Mouse (Mus musculus) CH12.LX (cell line): ENCODE data around the gene Nfix. TPM values are rescaled to one million over a fixed set of nuclear protein-coding genes. Genes with fewer than 3 reads are reported as not detected.

Experiments used
- DNase-seq: peaks from one replicate; pipeline ENCODE4 v3.0.0-alpha.2; 2013; ENCODE audit errors: extremely low read depth
- H3K27ac ChIP-seq: 2 replicates; pipeline ENCODE4 v1.5.1; 2012; ENCODE audit warnings: low read depth, mild to moderate bottlenecking, control low read depth, moderate library complexity; ENCODE audit not compliant: insufficient read depth
- H3K27me3 ChIP-seq: replicated peaks from 2 replicates; pipeline ENCODE3; 2012; ENCODE audit warnings: inconsistent platforms
- H3K36me3 ChIP-seq, 2 experiments: replicated peaks in 1 of 2; 2 replicates each; pipeline versions ENCODE3 to v1.6.1; 2012; ENCODE audit warnings: inconsistent platforms in 1 of 2, low read length in 1 of 2, mild to moderate bottlenecking in 1 of 2, mixed read lengths in 1 of 2, moderate library complexity in 1 of 2; ENCODE audit not compliant: control insufficient read depth in 1 of 2, insufficient read depth in 1 of 2
- H3K4me1 ChIP-seq, 2 experiments: 2 replicates each; pipeline ENCODE4 v1.6.1; 2012; ENCODE audit warnings: inconsistent platforms in 1 of 2, moderate library complexity in 1 of 2; ENCODE audit not compliant: insufficient read depth in 2 of 2, control insufficient read depth in 1 of 2
- H3K4me2 ChIP-seq: 2 replicates; pipeline ENCODE4 v1.6.1; 2012; ENCODE audit warnings: low read depth, mild to moderate bottlenecking, control low read depth; ENCODE audit not compliant: poor library complexity, insufficient read depth, severe bottlenecking
- H3K4me3 ChIP-seq, 3 experiments: fragments of 150-350 bp in 1 of 3; sonication (generic) in 1 of 3; replicated peaks in 1 of 3; 2 replicates each; pipeline versions ENCODE3 to v1.5.1; 2011 to 2012; ENCODE audit warnings: low read depth in 2 of 3, low read length in 2 of 3, mild to moderate bottlenecking in 2 of 3, moderate library complexity in 2 of 3, control low read depth in 1 of 3, improper control_type of control experiment in 1 of 3, inconsistent platforms in 1 of 3, mixed read lengths in 1 of 3; ENCODE audit not compliant: poor library complexity in 1 of 3
- H3K79me2 ChIP-seq: replicated peaks from 2 replicates; pipeline ENCODE4 v1.6.1; 2012; ENCODE audit warnings: mild to moderate bottlenecking, moderate library complexity; ENCODE audit not compliant: control insufficient read depth, poor library complexity, insufficient read depth, severe bottlenecking; ENCODE audit errors: extremely low read depth
- H3K9ac ChIP-seq: 2 replicates; pipeline ENCODE4 v1.6.1; 2012; ENCODE audit warnings: low read depth, mild to moderate bottlenecking, control low read depth, moderate library complexity; ENCODE audit not compliant: insufficient read depth
- H3K9me3 ChIP-seq: replicated peaks from 2 replicates; pipeline ENCODE3; 2012; ENCODE audit warnings: low read length, inconsistent platforms, mixed read lengths
- BHLHE40 ChIP-seq: IDR thresholded peaks from 2 replicates; pipeline ENCODE4 v1.6.1; 2011; ENCODE audit warnings: mild to moderate bottlenecking, low read depth, low read length, improper control_type of control experiment
- CHD1 ChIP-seq: IDR thresholded peaks from 2 replicates; pipeline ENCODE4 v1.6.1; 2012; ENCODE audit warnings: low read depth, low read length, improper control_type of control experiment, inconsistent platforms
- CHD2 ChIP-seq: IDR thresholded peaks from 2 replicates; pipeline ENCODE4 v1.6.1; 2011; ENCODE audit warnings: low read length, improper control_type of control experiment
- CTCF ChIP-seq, 2 experiments: IDR thresholded peaks in 1 of 2; conservative IDR thresholded peaks in 1 of 2; 2 replicates each; pipeline ENCODE4 v1.5.1; 2011 to 2012; ENCODE audit warnings: low read depth in 2 of 2, low read length in 2 of 2, improper control_type of control experiment in 1 of 2, inconsistent platforms in 1 of 2, mild to moderate bottlenecking in 1 of 2, moderate library complexity in 1 of 2
- E2F4 ChIP-seq: IDR thresholded peaks from 2 replicates; pipeline ENCODE4 v1.6.1; 2011; ENCODE audit warnings: low read depth, low read length, improper control_type of control experiment; ENCODE audit not compliant: insufficient replicate concordance
- ELF1 ChIP-seq: IDR thresholded peaks from 2 replicates; pipeline ENCODE4 v1.6.1; 2014; ENCODE audit warnings: low read depth, mild to moderate bottlenecking, inconsistent platforms, low read length, improper control_type of control experiment
- EP300 ChIP-seq: IDR thresholded peaks from 2 replicates; pipeline ENCODE4 v1.6.1; 2011; ENCODE audit warnings: low read length, improper control_type of control experiment
- ETS1 ChIP-seq: conservative IDR thresholded peaks from 2 replicates; pipeline ENCODE4 v1.6.1; 2012; ENCODE audit warnings: low read depth, mild to moderate bottlenecking, inconsistent platforms, low read length, improper control_type of control experiment, moderate library complexity
- GABPA ChIP-seq: IDR thresholded peaks from 2 replicates; pipeline ENCODE4 v1.6.1; 2012; ENCODE audit warnings: low read depth, low read length, improper control_type of control experiment, inconsistent platforms; ENCODE audit not compliant: insufficient replicate concordance
- HCFC1 ChIP-seq: IDR thresholded peaks from 2 replicates; pipeline ENCODE4 v1.6.1; 2012; ENCODE audit warnings: low read depth, mild to moderate bottlenecking, inconsistent platforms, low read length, improper control_type of control experiment
- IRF4 ChIP-seq: IDR thresholded peaks from 2 replicates; pipeline ENCODE4 v1.6.1; 2014; ENCODE audit warnings: low read depth, mild to moderate bottlenecking, inconsistent platforms, low read length, improper control_type of control experiment
- JUN ChIP-seq: IDR thresholded peaks from 2 replicates; pipeline ENCODE4 v1.6.1; 2011; ENCODE audit warnings: low read depth, mild to moderate bottlenecking, low read length, improper control_type of control experiment, moderate library complexity; ENCODE audit not compliant: insufficient read depth
- JUND ChIP-seq: conservative IDR thresholded peaks from 2 replicates; pipeline ENCODE4 v1.6.1; 2011; ENCODE audit warnings: low read depth, low read length, improper control_type of control experiment
- KAT2A ChIP-seq: IDR thresholded peaks from 2 replicates; pipeline ENCODE4 v1.6.1; 2012; ENCODE audit warnings: low read length, improper control_type of control experiment, inconsistent platforms; ENCODE audit not compliant: insufficient replicate concordance
- MAFK ChIP-seq: IDR thresholded peaks from 2 replicates; pipeline ENCODE4 v1.6.1; 2011; ENCODE audit warnings: low read length, improper control_type of control experiment; ENCODE audit not compliant: insufficient replicate concordance
- MAX ChIP-seq: IDR thresholded peaks from 2 replicates; pipeline ENCODE4 v1.6.1; 2011; ENCODE audit warnings: low read length, improper control_type of control experiment
- MAZ ChIP-seq: IDR thresholded peaks from 2 replicates; pipeline ENCODE4 v1.6.1; 2012; ENCODE audit warnings: low read depth, mild to moderate bottlenecking, inconsistent platforms, low read length, improper control_type of control experiment, moderate library complexity
- MEF2A ChIP-seq: IDR thresholded peaks from 2 replicates; pipeline ENCODE4 v1.6.1; 2014; ENCODE audit warnings: low read depth, mild to moderate bottlenecking, inconsistent platforms, low read length, improper control_type of control experiment, borderline replicate concordance
- MXI1 ChIP-seq: IDR thresholded peaks from 2 replicates; pipeline ENCODE4 v1.6.1; 2011; ENCODE audit warnings: mild to moderate bottlenecking, low read depth, low read length, improper control_type of control experiment
- MYC ChIP-seq: IDR thresholded peaks from 2 replicates; pipeline ENCODE4 v1.6.1; 2011; ENCODE audit warnings: low read depth, mild to moderate bottlenecking, improper control_type of control experiment, low read length
- NELFE ChIP-seq: IDR thresholded peaks from 2 replicates; pipeline ENCODE4 v1.6.1; 2011; ENCODE audit warnings: low read depth, low read length, improper control_type of control experiment
- NRF1 ChIP-seq: IDR thresholded peaks from 2 replicates; pipeline ENCODE4 v1.6.1; 2014; ENCODE audit warnings: low read depth, mild to moderate bottlenecking, inconsistent platforms, low read length, improper control_type of control experiment, moderate library complexity
- PAX5 ChIP-seq: IDR thresholded peaks from 2 replicates; pipeline ENCODE4 v1.6.1; 2012; ENCODE audit warnings: low read length, inconsistent platforms, mixed read lengths
- POLR2A ChIP-seq: IDR thresholded peaks from 2 replicates; pipeline ENCODE4 v1.6.1; 2011; ENCODE audit warnings: low read depth, mild to moderate bottlenecking, improper control_type of control experiment, low read length
- POLR2AphosphoS2 ChIP-seq: IDR thresholded peaks from 2 replicates; pipeline ENCODE4 v1.6.1; 2011; ENCODE audit warnings: low read depth, low read length, improper control_type of control experiment
- RAD21 ChIP-seq: IDR thresholded peaks from 2 replicates; pipeline ENCODE4 v1.6.1; 2011; ENCODE audit warnings: low read depth, mild to moderate bottlenecking, low read length, improper control_type of control experiment, moderate library complexity
- RCOR1 ChIP-seq: conservative IDR thresholded peaks from 2 replicates; pipeline ENCODE4 v1.6.1; 2012; ENCODE audit warnings: low read depth, mild to moderate bottlenecking, inconsistent platforms, low read length, improper control_type of control experiment
- SIN3A ChIP-seq: IDR thresholded peaks from 2 replicates; pipeline ENCODE4 v1.6.1; 2012; ENCODE audit warnings: low read length, improper control_type of control experiment, inconsistent platforms
- SMC3 ChIP-seq: IDR thresholded peaks from 2 replicates; pipeline ENCODE4 v1.6.1; 2011; ENCODE audit warnings: low read depth, low read length, improper control_type of control experiment
- TBP ChIP-seq: conservative IDR thresholded peaks from 2 replicates; pipeline ENCODE4 v1.6.1; 2011; ENCODE audit warnings: low read depth, low read length, improper control_type of control experiment
- TCF12 ChIP-seq: IDR thresholded peaks from 2 replicates; pipeline ENCODE4 v1.6.1; 2014; ENCODE audit warnings: low read depth, mild to moderate bottlenecking, inconsistent platforms, low read length, improper control_type of control experiment
- UBTF ChIP-seq: IDR thresholded peaks from 2 replicates; pipeline ENCODE4 v1.6.1; 2012; ENCODE audit warnings: low read depth, mild to moderate bottlenecking, inconsistent platforms, low read length, improper control_type of control experiment, moderate library complexity
- USF1 ChIP-seq: IDR thresholded peaks from 2 replicates; pipeline ENCODE4 v1.6.1; 2014; ENCODE audit warnings: low read depth, mild to moderate bottlenecking, inconsistent platforms, low read length, improper control_type of control experiment
- USF2 ChIP-seq: conservative IDR thresholded peaks from 2 replicates; pipeline ENCODE4 v1.6.1; 2011; ENCODE audit warnings: low read depth, low read length, improper control_type of control experiment
- ZC3H11A ChIP-seq: IDR thresholded peaks from 2 replicates; pipeline ENCODE4 v1.6.1; 2012; ENCODE audit warnings: low read depth, mild to moderate bottlenecking, inconsistent platforms, low read length, improper control_type of control experiment
- ZKSCAN1 ChIP-seq: IDR thresholded peaks from 2 replicates; pipeline ENCODE4 v1.6.1; 2012; ENCODE audit warnings: low read depth, inconsistent platforms, low read length, improper control_type of control experiment, borderline replicate concordance
- ZMIZ1 ChIP-seq: IDR thresholded peaks from 2 replicates; pipeline ENCODE4 v1.6.1; 2012; ENCODE audit warnings: low read depth, mild to moderate bottlenecking, inconsistent platforms, low read length, improper control_type of control experiment
- ZNF384 ChIP-seq: IDR thresholded peaks from 2 replicates; pipeline ENCODE4 v1.6.1; 2012; ENCODE audit warnings: low read depth, low read length, improper control_type of control experiment, inconsistent platforms
- dilution Hi-C: fragments of 300-500 bp; cut with MboI; formaldehyde crosslinking; loops from 2 replicates; pipeline ENCODE4 v1.14.3; 2020; ENCODE audit warnings: low sequenced_read_pairs; ENCODE audit not compliant: extremely low pct_unique_long_range_greater_than_20kb, extremely low pct_ligation_motif_present
- in situ Hi-C: fragments of 300-500 bp; cut with MboI; formaldehyde crosslinking; loops from 3 replicates; pipeline ENCODE4 v1.14.3; 2019; ENCODE audit warnings: low sequenced_read_pairs, low pct_ligation_motif_present, low pct_unique_long_range_greater_than_20kb, mixed read lengths
- polyA plus RNA-seq: library from polyadenylated mRNA; unstranded; fragments of >175 nt; gene quantifications from 2 replicates; pipeline ENCODE4 v1.2.1, GENCODE M21; 2012; ENCODE audit warnings: low read depth; ENCODE audit not compliant: insufficient read length
- total RNA-seq, 2 experiments: library from RNA; depleted of rRNA; stranded (reverse); fragments of 300-350 nt in 1 of 2; fragments of >200 nt in 1 of 2; gene quantifications; 2 replicates each; pipeline ENCODE4 v1.2.3; 2012 to 2014

The Nfix gene
- total and polyA plus RNA-seq, 3 experiments: 0.09 to 10.5 (median 1.1) TPM

- dilution Hi-C loops (no loop called here), in situ Hi-C loops (loop anchor here (5.0 kb wide), 1 partner anchor 40 kb away; no protein-coding TSS in a partner anchor)
- peak within 1 kb of the TSS; percentile 85 for H3K4me2 ChIP-seq
- H3K27me3 ChIP-seq: no peaks in the 10 kb centered on the region
- H3K9ac ChIP-seq: peak within 1 kb of the TSS; percentile 85
- H3K79me2 ChIP-seq: peaks cover 31% of the 10 kb centered on the region
- H3K4me3 ChIP-seq: peak within 1 kb of the TSS; percentile 83 to 98 (median 89)
- DNase-seq: peak; percentile 100
- peaks cover 32 to 40% of the 10 kb centered on the region in 2 experiments for H3K36me3 ChIP-seq
- H3K27ac ChIP-seq: peak within 1 kb of the TSS; percentile 50
- H3K9me3 ChIP-seq: no peaks in the 10 kb centered on the region
- TF ChIP-seq ZKSCAN1 (no peak), JUND (no peak), MXI1 (no peak; the same call in 1 of the 2 replicates), TBP (peak; percentile 98), NRF1 (peak; percentile 47; the same call in 1 of the 2 replicates), RCOR1 (no peak), CHD1 (no peak; the same call in 1 of the 2 replicates), ELF1 (no peak; the same call in 1 of the 2 replicates), SMC3 (no peak), CTCF (conservative IDR thresholded peaks at IDR 0.05 in 1 of 2, IDR thresholded peaks at IDR 0.05 in 1 of 2; ENCODE audit: low read depth in 2 of 2, low read length in 2 of 2) (no peak), JUN (no peak), USF2 (peak; percentile 98), ZMIZ1 (peak; percentile 99), PAX5 (no peak), USF1 (peak; percentile 99), RAD21 (no peak), MYC (peak; percentile 64), TCF12 (peak; percentile 86), BHLHE40 (peak; percentile 93), MAZ (peak; percentile 99), MEF2A (no peak; the same call in 1 of the 2 replicates), ZC3H11A (no peak), UBTF (no peak), MAFK (no peak), HCFC1 (peak; percentile 82), ETS1 (no peak), SIN3A (peak; percentile 76; the same call in 1 of the 2 replicates), EP300 (no peak), NELFE (peak; percentile 98), IRF4 (no peak), GABPA (no peak), CHD2 (peak; percentile 95), POLR2AphosphoS2 (peak; percentile 97), E2F4 (no peak), KAT2A (peak; percentile 73; the same call in 1 of the 2 replicates), ZNF384 (no peak), MAX (peak; percentile 95), POLR2A (peak; percentile 96)
- H3K4me1 ChIP-seq: peaks cover 13 to 39% of the 10 kb centered on the region in 2 experiments
These were observed 46.8 kb upstream of the Nfix start, which contains the start of gene Calr for GRCm38 (mm10) chr8:84846722-84847572. Calr (minus strand) TSS chr8:84846934.
